Mouse (Mus musculus): Measurements from ENCODE around the gene Mad2l1bp. TPM values are rescaled to one million over a fixed set of nuclear protein-coding genes. Genes with fewer than 3 reads are reported as not detected.

The Mad2l1bp gene
- total and polyA plus RNA-seq, 3 experiments, result 9.7 to 19.3 (median 16.3) TPM

GRCm38 (mm10) chr17:46122791-46123190, 30.6 kb downstream of the Mad2l1bp start:
- Histone ChIP-seq H3K4me2 (ENCODE audit: insufficient read depth, low read depth, poor library complexity, severe bottlenecking) (no peak overlapping the region), H3K79me2 (replicated peaks; ENCODE audit: control insufficient read depth, extremely low read depth, insufficient read depth, poor library complexity, severe bottlenecking) (no peaks in the 10 kb centered on the region), H3K9ac (ENCODE audit: insufficient read depth, low read depth) (no peak overlapping the region), H3K9me3 (replicated peaks; ENCODE audit: low read length) (no peaks in the 10 kb centered on the region), H3K4me3 (replicated peaks in 1 of 3; ENCODE audit: low read depth in 2 of 3, low read length in 2 of 3, poor library complexity in 1 of 3) (no peak overlapping the region), H3K27me3 (replicated peaks) (no peaks in the 10 kb centered on the region), H3K27ac (ENCODE audit: insufficient read depth, low read depth) (no peak overlapping the region), H3K4me1 (ENCODE audit: control insufficient read depth in 1 of 2, insufficient read depth in 2 of 2) (no peaks in the 10 kb centered on the region), H3K36me3 (replicated peaks in 1 of 2; ENCODE audit: control insufficient read depth in 1 of 2, insufficient read depth in 1 of 2, low read length in 1 of 2) (peaks cover 82 to 89% of the 10 kb centered on the region in 2 experiments)
- in situ Hi-C loops (cut with MboI; ENCODE audit: low pct_ligation_motif_present, low pct_unique_long_range_greater_than_20kb, low sequenced_read_pairs) (no loop called here), dilution Hi-C loops (cut with MboI; ENCODE audit: extremely low pct_ligation_motif_present, extremely low pct_unique_long_range_greater_than_20kb, low sequenced_read_pairs) (no loop called here)
- TF ChIP-seq ZNF384 (IDR thresholded peaks at IDR 0.05; ENCODE audit: low read depth, low read length) (no peak), UBTF (IDR thresholded peaks at IDR 0.05; ENCODE audit: low read depth, low read length) (no peak), CTCF (conservative IDR thresholded peaks at IDR 0.05 in 1 of 2, IDR thresholded peaks at IDR 0.05 in 1 of 2; ENCODE audit: low read depth in 2 of 2, low read length in 2 of 2) (no peak), POLR2A (IDR thresholded peaks at IDR 0.05; ENCODE audit: low read depth, low read length) (no peak), TCF12 (IDR thresholded peaks at IDR 0.05; ENCODE audit: low read depth, low read length) (no peak), TBP (conservative IDR thresholded peaks at IDR 0.05; ENCODE audit: low read depth, low read length) (no peak), ZMIZ1 (IDR thresholded peaks at IDR 0.05; ENCODE audit: low read depth, low read length) (no peak), RCOR1 (conservative IDR thresholded peaks at IDR 0.05; ENCODE audit: low read depth, low read length) (no peak), MAZ (IDR thresholded peaks at IDR 0.05; ENCODE audit: low read depth, low read length) (no peak), ETS1 (conservative IDR thresholded peaks at IDR 0.05; ENCODE audit: low read depth, low read length) (no peak), CHD1 (IDR thresholded peaks at IDR 0.05; ENCODE audit: low read depth, low read length) (no peak), MXI1 (IDR thresholded peaks at IDR 0.05; ENCODE audit: low read depth, low read length) (no peak), ZC3H11A (IDR thresholded peaks at IDR 0.05; ENCODE audit: low read depth, low read length) (no peak), JUND (conservative IDR thresholded peaks at IDR 0.05; ENCODE audit: low read depth, low read length) (no peak), GABPA (IDR thresholded peaks at IDR 0.05; ENCODE audit: insufficient replicate concordance, low read depth, low read length) (no peak), PAX5 (IDR thresholded peaks at IDR 0.05; ENCODE audit: low read length) (no peak), JUN (IDR thresholded peaks at IDR 0.05; ENCODE audit: insufficient read depth, low read depth, low read length) (no peak), MAFK (IDR thresholded peaks at IDR 0.05; ENCODE audit: insufficient replicate concordance, low read length) (no peak), KAT2A (IDR thresholded peaks at IDR 0.05; ENCODE audit: insufficient replicate concordance, low read length) (no peak), E2F4 (IDR thresholded peaks at IDR 0.05; ENCODE audit: insufficient replicate concordance, low read depth, low read length) (no peak)
- no peak for DNase-seq (ENCODE audit: extremely low read depth)

DNA sequence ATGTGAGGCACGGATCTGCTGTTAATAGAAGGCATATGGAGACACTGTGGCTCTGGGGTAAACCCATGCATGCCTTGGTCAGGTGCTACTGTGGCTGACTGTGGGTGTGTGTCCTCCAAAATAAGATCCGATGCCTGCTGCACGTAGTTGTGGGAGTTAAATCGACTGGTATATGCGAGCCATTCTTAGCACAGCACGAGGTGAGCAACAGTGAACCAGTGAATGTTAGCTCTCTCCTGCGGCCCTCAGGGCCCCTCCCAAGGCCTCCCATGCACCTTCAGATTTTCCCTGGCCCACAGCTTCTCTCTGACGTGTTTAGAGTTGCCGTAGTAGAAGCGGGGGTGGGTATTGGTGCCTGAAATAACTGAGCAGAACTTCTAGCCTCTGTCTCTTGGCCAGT, 33.7 kb downstream of the Mad2l1bp start:
- Histone ChIP-seq H3K79me2 (replicated peaks; ENCODE audit: control insufficient read depth, extremely low read depth, insufficient read depth, poor library complexity, severe bottlenecking) (no peaks in the 10 kb centered on the region; the same call in 1 of the 2 replicates), H3K9ac (ENCODE audit: insufficient read depth, low read depth) (no peak overlapping the region), H3K9me3 (replicated peaks; ENCODE audit: low read length) (no peaks in the 10 kb centered on the region), H3K4me2 (ENCODE audit: insufficient read depth, low read depth, poor library complexity, severe bottlenecking) (no peak overlapping the region), H3K4me1 (ENCODE audit: control insufficient read depth in 1 of 2, insufficient read depth in 2 of 2) (no peaks in the 10 kb centered on the region), H3K4me3 (replicated peaks in 1 of 3; ENCODE audit: low read depth in 2 of 3, low read length in 2 of 3, poor library complexity in 1 of 3) (no peak overlapping the region), H3K27me3 (replicated peaks) (no peaks in the 10 kb centered on the region), H3K27ac (ENCODE audit: insufficient read depth, low read depth) (no peak overlapping the region), H3K36me3 (replicated peaks in 1 of 2; ENCODE audit: control insufficient read depth in 1 of 2, insufficient read depth in 1 of 2, low read length in 1 of 2) (peaks cover 69 to 89% of the 10 kb centered on the region in 2 experiments)
- dilution Hi-C loops (cut with MboI; ENCODE audit: extremely low pct_ligation_motif_present, extremely low pct_unique_long_range_greater_than_20kb, low sequenced_read_pairs) (no loop called here), in situ Hi-C loops (cut with MboI; ENCODE audit: low pct_ligation_motif_present, low pct_unique_long_range_greater_than_20kb, low sequenced_read_pairs) (loop anchor here (10.0 kb wide), 1 partner anchor 385 kb away; the partner anchor contains the start of gene 1600014C23Rik)
- TF ChIP-seq USF2 (conservative IDR thresholded peaks at IDR 0.05; ENCODE audit: low read depth, low read length), result no peak
- TF ChIP-seq JUND (conservative IDR thresholded peaks at IDR 0.05; ENCODE audit: low read depth, low read length), result no peak
- DNase-seq (ENCODE audit: extremely low read depth), result no peak

All from CH12.LX (cell line).